ENCODE assay signal across 9 mouse cellular contexts in genomic region chr3:87033357-87033756, GRCm38 (mm10). TPM values are rescaled to one million over a fixed set of nuclear protein-coding genes. Genes with fewer than 3 reads are reported as not detected.
DNase-seq lines count a peak whose midpoint lies in the region; ATAC-seq and TF ChIP-seq lines count a peak whose summit lies in the region.
"Had no signal": no experiment of that assay in that cellular context is flagged by ENCODE, and none has a peak within 500 bp of the region (broad histone marks: within the 10 kb centered on the region; RNA-seq: fewer than 3 reads in every experiment).

No protein-coding gene starts in this region.

- H3K4me3 ChIP-seq in embryonic facial prominence, embryonic 10.5 days = no peak overlapping the region
- H3K4me3 ChIP-seq in heart, postnatal 0 days (ENCODE audit: low read depth, low read length) = no peak overlapping the region

- H3K27ac ChIP-seq in embryonic facial prominence, embryonic 10.5 days (replicated peaks) = no peak overlapping the region
- no peak overlapping the region for H3K27ac ChIP-seq in heart, postnatal 0 days (ENCODE audit: low read depth)
- H3K27ac ChIP-seq: macrophage had no signal

- H3K27me3 ChIP-seq in embryonic facial prominence, embryonic 10.5 days (replicated peaks; ENCODE audit: low read depth, poor library complexity, severe bottlenecking) = no peaks in the 10 kb centered on the region
- no peaks in the 10 kb centered on the region for H3K27me3 ChIP-seq in heart, postnatal 0 days (ENCODE audit: control insufficient read depth, insufficient read depth, low read length)

- H3K9me3 ChIP-seq in embryonic facial prominence, embryonic 10.5 days = no peaks in the 10 kb centered on the region
- no peaks in the 10 kb centered on the region for H3K9me3 ChIP-seq in heart, postnatal 0 days (replicated peaks; ENCODE audit: control insufficient read depth, low read length)

- H3K4me1 ChIP-seq in embryonic facial prominence, embryonic 10.5 days = no peaks in the 10 kb centered on the region
- no peaks in the 10 kb centered on the region for H3K4me1 ChIP-seq in heart, postnatal 0 days (ENCODE audit: control insufficient read depth, insufficient read depth)

- ATAC-seq in heart, postnatal 0 days (ENCODE audit: insufficient read depth, low read depth) = peak; percentile 47; the same call in 1 of the 2 replicates
- no peak for ATAC-seq in activated CD4-positive, CD25-positive, alpha-beta regulatory T cell, adult 4 months

- no peaks in the 10 kb centered on the region for H3K36me3 ChIP-seq in embryonic facial prominence, embryonic 10.5 days (replicated peaks)
- H3K36me3 ChIP-seq in heart, postnatal 0 days (replicated peaks; ENCODE audit: control insufficient read depth, insufficient read depth, low read length) = no peaks in the 10 kb centered on the region

- WGBS in embryonic facial prominence, embryonic 10.5 days = 23% methylated on average over 8 of the region's 8 CpGs
- 11% methylated on average over 8 of the region's 8 CpGs for WGBS in heart, postnatal 0 days

- H3K9ac ChIP-seq in heart, postnatal 0 days (replicated peaks; ENCODE audit: low read depth, low read length) = no peak overlapping the region

- TF ChIP-seq EP300 in heart, postnatal 0 days (IDR thresholded peaks at IDR 0.05; ENCODE audit: low read depth) = no peak

- peak; percentile 93 for DNase-seq in ES-CJ7 (ENCODE audit: low read depth, low spot score)
- peak; percentile 68 for DNase-seq in adrenal gland, postnatal 25 days
- peak; percentile 81 for DNase-seq in embryonic facial prominence, embryonic 10.5 days (ENCODE audit: low spot score)
- peak; percentile 55 for DNase-seq in heart, postnatal 0 days (ENCODE audit: low spot score)
- peak; percentile 46 to 82 for DNase-seq in layer of hippocampus, adult 8-10 months (ENCODE audit: low spot score in 2 of 2)
- peak; percentile 61 for DNase-seq in lung, postnatal 25 days (ENCODE audit: low spot score)
- DNase-seq in skeletal muscle tissue, adult 2 months (ENCODE audit: low read depth, low spot score) = peak; percentile 39

- TF ChIP-seq CTCF in heart, postnatal 0 days (IDR thresholded peaks at IDR 0.05; ENCODE audit: low read depth) = peak; percentile 90

- no peak overlapping the region for H3K4me2 ChIP-seq in heart, postnatal 0 days (ENCODE audit: low read depth, low read length)

RNA-seq across cellular contexts. Expression of gene Cd1d1, which starts 34.1 kb away (rescaled TPM):
- total RNA-seq in adrenal gland, postnatal 25 days (2021) = 306 and 446 TPM in 2 replicates
- polyA plus RNA-seq in embryonic facial prominence, embryonic 10.5 days (2016; fragmentation: Nextera tagmentation; extraction: Ambion mirVana) = 22.1 and 28.9 TPM in 2 replicates
- total RNA-seq in heart, postnatal 0 days (2014; rRNA removed; ENCODE audit: low replicate concordance) = 43.5 and 50.5 TPM in 2 replicates
- polyA plus RNA-seq in heart, postnatal 0 days (2015; fragmentation: Nextera tagmentation; extraction: Ambion mirVana) = 59.6 and 62.7 TPM in 2 replicates
- 1 to 10 TPM in 3 of 4 experiments, under 1 TPM in 1; 0.41 to 2.3 (median 1.6) TPM for total RNA-seq in layer of hippocampus, adult 8-10 months (2022)
- 100 to 1,000 TPM in 1 of 2 experiments, 10 to 100 TPM in 1; 95.4 to 102 TPM for polyA plus RNA-seq in activated CD4-positive, CD25-positive, alpha-beta regulatory T cell, adult 4 months (2017; shearing (Covaris generic))

Comparison
In these comparisons a context has a peak if more than half of its experiments do, and no peak if none do; other contexts are left out.
1. DNase-seq: peak in every context shown above with its lines; median percentile 93 in ES-CJ7; 81 in embryonic facial prominence, embryonic 10.5 days; 68 in adrenal gland, postnatal 25 days; 64 in layer of hippocampus, adult 8-10 months; 61 in lung, postnatal 25 days; 55 in heart, postnatal 0 days; 39 in skeletal muscle tissue, adult 2 months.
2. RNA of gene Cd1d1, which starts 34.1 kb away (total RNA-seq): 306 to 446 TPM in adrenal gland, postnatal 25 days and 43.5 to 50.5 TPM in heart, postnatal 0 days; 0.41 to 2.3 TPM in layer of hippocampus, adult 8-10 months; every median in the first group is over 10 times any median in the second.